Mouse (Mus musculus): ENCODE results near the gene Tunar.

Gene Tunar

DNA sequence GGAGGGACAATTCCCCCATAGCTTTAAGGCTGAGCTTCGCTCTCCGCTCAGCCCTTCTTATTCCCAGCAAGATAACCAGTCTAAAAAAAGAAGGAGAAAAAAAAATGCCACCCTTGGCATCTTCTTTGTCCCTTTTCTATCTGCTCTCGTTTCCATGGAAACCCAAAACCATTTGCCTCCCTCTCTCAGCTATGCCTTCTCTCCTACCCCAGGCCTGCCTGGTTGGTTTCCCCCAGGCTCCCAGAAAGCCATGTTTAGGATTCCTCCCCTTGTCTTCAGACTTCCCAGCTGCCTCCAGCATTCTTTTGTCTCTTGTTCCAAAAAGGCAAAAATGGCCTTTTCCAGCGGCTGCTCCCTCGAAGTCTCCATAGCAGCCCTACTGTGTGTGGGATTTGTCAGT, 70.1 kb downstream of the Tunar start:
- DNase-seq (ENCODE audit: low spot score in 2 of 2): no peak

DNA sequence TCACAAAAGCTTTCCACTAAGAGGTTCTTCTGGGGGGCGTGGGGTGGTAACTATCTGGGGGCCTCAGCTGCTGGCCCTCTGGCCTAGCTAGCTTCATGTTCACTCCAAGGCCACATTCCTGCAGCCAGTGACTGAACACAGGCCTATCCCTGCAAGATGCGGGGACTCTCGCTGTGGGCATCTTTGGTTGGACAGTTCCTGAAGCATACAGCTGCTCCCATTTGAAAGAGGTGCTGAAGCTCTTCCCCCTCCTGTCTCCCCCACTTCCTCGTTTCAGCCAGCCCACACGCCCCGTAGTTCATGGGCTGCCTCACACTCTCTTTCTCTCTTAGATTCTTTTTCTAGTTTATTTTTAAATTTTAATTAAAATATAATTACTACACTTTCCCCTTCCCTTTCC, 72.3 kb downstream of the Tunar start:
- no peak for DNase-seq (ENCODE audit: low spot score in 2 of 2)

DNA sequence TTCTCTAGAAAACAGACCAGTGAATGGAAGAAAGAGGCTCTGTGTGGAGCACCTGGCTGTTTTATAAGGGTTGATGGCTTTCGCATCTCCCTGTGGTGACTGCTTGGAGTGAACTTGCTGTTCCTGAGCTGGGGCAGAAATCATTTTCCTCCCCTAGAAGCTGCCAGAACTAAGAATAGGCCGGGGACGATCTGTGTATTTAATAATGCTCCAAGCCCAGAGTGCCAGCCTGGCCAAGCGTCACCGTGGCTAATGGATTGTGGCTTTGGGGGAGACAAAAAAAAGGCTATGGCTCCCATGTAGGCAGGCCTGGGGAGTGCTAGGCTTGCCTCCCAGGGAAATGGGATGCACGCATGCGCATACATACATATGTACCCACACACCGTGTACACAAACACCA, 80.2 kb downstream of the Tunar start:
- DNase-seq (ENCODE audit: low spot score in 2 of 2): no peak

- no peak for DNase-seq (ENCODE audit: low spot score in 2 of 2)
Observed at GRCm38 (mm10) chr12:105420476-105420875, 86.8 kb downstream of the Tunar start.

- no peak for DNase-seq (ENCODE audit: low spot score in 2 of 2)
Observed at GRCm38 (mm10) chr12:105426541-105426940, 92.9 kb downstream of the Tunar start.

DNA sequence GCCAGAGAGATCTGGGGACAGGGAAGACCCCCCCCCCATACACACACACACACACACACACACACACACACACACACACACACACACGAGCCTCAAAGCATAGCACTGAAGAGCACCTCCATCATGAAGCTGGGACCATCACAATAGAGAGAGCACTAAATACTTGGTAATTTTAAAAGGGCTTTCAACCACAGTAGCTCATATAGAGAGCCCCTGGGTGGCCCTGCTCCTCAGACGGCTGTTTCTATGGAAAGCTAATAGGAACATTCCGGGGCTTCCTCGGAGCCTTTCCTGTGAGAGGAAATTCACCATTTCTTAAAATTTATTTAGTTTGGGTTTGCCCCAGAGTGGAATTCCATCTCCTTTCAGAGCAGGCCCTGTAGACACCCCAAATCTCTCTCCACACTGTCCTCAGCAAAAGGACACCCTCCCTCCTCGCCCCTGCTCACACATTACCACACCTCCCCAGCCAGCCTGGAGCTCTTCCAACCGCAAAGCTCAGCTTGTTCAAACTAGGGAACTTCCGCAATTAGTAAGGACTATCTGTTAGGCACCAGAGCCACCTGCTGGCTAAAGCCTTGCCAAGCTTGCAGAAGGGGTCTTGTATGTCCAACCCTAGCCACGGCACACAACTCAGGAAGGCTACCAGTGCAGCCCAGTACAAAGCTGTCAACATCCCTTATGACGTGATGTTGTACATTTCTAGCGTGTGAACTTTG, 93.5 kb downstream of the Tunar start:
- no peak for DNase-seq (ENCODE audit: low spot score in 2 of 2)

- no peak for DNase-seq (ENCODE audit: low spot score in 2 of 2)
Observed at GRCm38 (mm10) chr12:105431872-105432271, 98.2 kb downstream of the Tunar start.

GRCm38 (mm10) chr12:105432807-105433206, 99.1 kb downstream of the Tunar start:
- no peak for DNase-seq (ENCODE audit: low spot score in 2 of 2)

All from spleen, postnatal 14 days (tissue).